Mouse (Mus musculus): ENCODE measurements around the gene Olfr1371.

- no peak for TF ChIP-seq CTCF (IDR thresholded peaks at IDR 0.05)
- TF ChIP-seq EP300 (IDR thresholded peaks at IDR 0.05): no peak
Measured at GRCm38 (mm10) chr11:52228722-52229448, 15.1 kb upstream of the Olfr1371 start.
